Mouse (Mus musculus): ENCODE results near the gene Methig1. TPM values are rescaled to one million over a fixed set of nuclear protein-coding genes. Genes with fewer than 3 reads are reported as not detected.

The Methig1 gene
- polyA plus RNA-seq, 1 experiment = not detected

DNA sequence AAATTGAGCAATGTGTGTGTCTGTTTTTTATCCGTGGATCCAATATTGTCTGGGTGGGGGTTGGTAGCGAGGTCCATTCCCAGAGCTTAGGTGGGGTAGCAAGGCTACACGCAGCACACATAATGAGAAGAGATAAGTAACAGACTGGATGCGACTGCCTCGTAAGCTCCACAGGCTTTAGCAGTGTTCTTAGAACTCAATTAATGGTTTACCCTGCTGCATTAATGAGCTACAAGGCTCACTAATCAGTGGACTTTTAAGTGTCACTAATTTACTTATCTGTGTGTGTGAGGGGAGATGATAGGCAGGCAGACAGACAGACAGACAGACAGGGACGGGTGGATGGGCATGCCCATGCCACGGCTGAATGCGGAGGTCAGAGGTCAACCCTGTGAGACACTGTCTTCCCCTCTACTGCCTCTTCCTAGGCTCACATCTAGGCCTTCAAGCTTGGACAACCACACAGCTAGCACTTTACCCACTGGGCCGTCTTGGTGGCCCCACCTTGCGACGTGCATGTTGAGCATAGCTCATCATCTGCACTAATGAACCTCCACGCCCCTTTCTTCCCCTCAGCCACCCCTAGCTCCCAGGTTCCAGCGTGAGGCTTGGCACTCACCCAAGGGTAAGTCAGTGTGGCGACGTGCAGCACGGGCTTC lies 47.8 kb downstream of the Methig1 start:
- Histone ChIP-seq H3K27ac (ENCODE audit: insufficient read depth, low read length) (no peak overlapping the region), H3K4me3 (replicated peaks; ENCODE audit: insufficient read depth, low read depth, low read length) (no peak overlapping the region), H3K27me3 (ENCODE audit: control insufficient read depth, insufficient read depth, low read length) (no peaks in the 10 kb centered on the region), H3K4me1 (ENCODE audit: control insufficient read depth, insufficient read depth, low read length) (no peaks in the 10 kb centered on the region)
- 78% methylated on average over 16 of the region's 16 CpGs for WGBS
- DNase-seq = no peak
- TF ChIP-seq CTCF (IDR thresholded peaks at IDR 0.05; ENCODE audit: borderline replicate concordance, insufficient read depth, low read depth, low read length) (no peak), POLR2A (IDR thresholded peaks at IDR 0.05; ENCODE audit: borderline replicate concordance, insufficient read depth, low read length) (no peak)

DNA sequence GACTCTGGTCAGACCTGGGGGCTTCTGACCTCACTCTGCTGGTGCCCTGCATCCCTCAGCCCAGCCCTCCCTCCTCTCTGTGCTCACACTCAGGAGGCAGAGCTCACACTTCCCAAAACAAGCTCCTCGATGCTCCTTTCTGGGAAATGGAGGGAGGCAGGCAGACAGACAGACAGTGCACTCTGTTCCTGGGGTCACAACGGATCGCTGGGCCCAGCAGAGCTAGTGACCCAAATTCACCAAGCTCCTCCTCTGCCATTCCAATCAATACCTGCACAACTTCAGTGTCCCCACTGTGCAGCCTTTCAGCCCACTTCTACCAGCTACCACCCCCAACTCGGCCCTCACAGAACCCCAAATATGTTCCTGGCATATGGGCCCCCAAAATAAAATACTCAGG lies 48.9 kb downstream of the Methig1 start:
- Histone ChIP-seq H3K4me1 (ENCODE audit: control insufficient read depth, insufficient read depth, low read length) (no peaks in the 10 kb centered on the region), H3K27me3 (ENCODE audit: control insufficient read depth, insufficient read depth, low read length) (no peaks in the 10 kb centered on the region), H3K4me3 (replicated peaks; ENCODE audit: insufficient read depth, low read depth, low read length) (no peak overlapping the region), H3K27ac (ENCODE audit: insufficient read depth, low read length) (no peak overlapping the region)
- WGBS = 84% methylated on average over 4 of the region's 4 CpGs
- DNase-seq = no peak
- TF ChIP-seq POLR2A (IDR thresholded peaks at IDR 0.05; ENCODE audit: borderline replicate concordance, insufficient read depth, low read length) = no peak
- TF ChIP-seq CTCF (IDR thresholded peaks at IDR 0.05; ENCODE audit: borderline replicate concordance, insufficient read depth, low read depth, low read length) = no peak

GRCm38 (mm10) chr15:100402347-100402746 lies 49.4 kb downstream of the Methig1 start:
- Histone ChIP-seq H3K27me3 (ENCODE audit: control insufficient read depth, insufficient read depth, low read length) (no peaks in the 10 kb centered on the region), H3K4me3 (replicated peaks; ENCODE audit: insufficient read depth, low read depth, low read length) (no peak overlapping the region), H3K27ac (ENCODE audit: insufficient read depth, low read length) (no peak overlapping the region), H3K4me1 (ENCODE audit: control insufficient read depth, insufficient read depth, low read length) (no peaks in the 10 kb centered on the region)
- DNase-seq = no peak
- WGBS = 90% methylated on average over 14 of the region's 14 CpGs
- no peak for TF ChIP-seq POLR2A (IDR thresholded peaks at IDR 0.05; ENCODE audit: borderline replicate concordance, insufficient read depth, low read length)
- no peak for TF ChIP-seq CTCF (IDR thresholded peaks at IDR 0.05; ENCODE audit: borderline replicate concordance, insufficient read depth, low read depth, low read length)

GRCm38 (mm10) chr15:100402798-100403197 lies 49.8 kb downstream of the Methig1 start:
- 61% methylated on average over 4 of the region's 4 CpGs for WGBS

DNA sequence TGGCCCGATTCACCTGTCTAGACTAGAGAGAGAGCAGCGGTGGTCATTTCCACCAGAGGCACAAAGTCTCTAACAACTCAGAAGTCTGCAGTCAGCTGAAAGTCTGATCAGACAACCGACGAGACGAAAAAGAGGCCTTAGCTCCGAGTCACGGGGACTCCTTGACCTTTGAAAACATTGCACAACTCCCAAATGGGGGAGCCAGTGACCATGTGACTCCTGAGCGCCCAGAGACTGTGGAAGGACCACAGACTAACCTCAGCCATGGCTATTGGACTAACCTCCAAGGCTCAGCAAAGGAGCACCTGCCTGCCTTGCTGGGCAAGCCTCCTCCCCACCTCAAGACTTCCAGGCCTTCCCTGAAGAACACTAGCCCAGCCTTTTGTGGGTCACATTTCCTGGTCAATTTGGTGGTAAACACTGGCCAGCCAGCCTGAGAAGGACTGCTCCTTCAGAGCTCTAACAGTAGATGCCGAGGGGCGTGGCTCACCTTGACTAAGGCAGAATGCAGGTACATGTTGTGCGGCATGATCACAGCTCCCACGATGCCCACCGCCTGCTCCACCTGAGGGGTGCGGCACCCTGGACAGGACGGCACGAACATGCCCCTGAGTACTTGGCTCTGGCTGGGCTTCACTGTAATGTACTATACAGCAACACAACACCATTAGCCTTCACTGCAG lies 50.5 kb downstream of the Methig1 start:
- Histone ChIP-seq H3K27me3 (ENCODE audit: control insufficient read depth, insufficient read depth, low read length) (no peaks in the 10 kb centered on the region), H3K4me3 (replicated peaks; ENCODE audit: insufficient read depth, low read depth, low read length) (no peak overlapping the region), H3K4me1 (ENCODE audit: control insufficient read depth, insufficient read depth, low read length) (no peaks in the 10 kb centered on the region), H3K27ac (ENCODE audit: insufficient read depth, low read length) (no peak overlapping the region)
- DNase-seq = no peak
- 93% methylated on average over 16 of the region's 16 CpGs for WGBS
- TF ChIP-seq CTCF (IDR thresholded peaks at IDR 0.05; ENCODE audit: borderline replicate concordance, insufficient read depth, low read depth, low read length) = no peak
- TF ChIP-seq POLR2A (IDR thresholded peaks at IDR 0.05; ENCODE audit: borderline replicate concordance, insufficient read depth, low read length) = no peak

More at GRCm38 (mm10) chr15:100402798-100403197, 49.8 kb downstream of the Methig1 start:
- Histone ChIP-seq H3K27ac (ENCODE audit: insufficient read depth, low read length) (no peak overlapping the region), H3K4me1 (ENCODE audit: control insufficient read depth, insufficient read depth, low read length) (no peaks in the 10 kb centered on the region), H3K27me3 (ENCODE audit: control insufficient read depth, insufficient read depth, low read length) (no peaks in the 10 kb centered on the region), H3K4me3 (replicated peaks; ENCODE audit: insufficient read depth, low read depth, low read length) (no peak overlapping the region)
- TF ChIP-seq POLR2A (IDR thresholded peaks at IDR 0.05; ENCODE audit: borderline replicate concordance, insufficient read depth, low read length) (no peak), CTCF (IDR thresholded peaks at IDR 0.05; ENCODE audit: borderline replicate concordance, insufficient read depth, low read depth, low read length) (no peak)
- DNase-seq = no peak

DNA sequence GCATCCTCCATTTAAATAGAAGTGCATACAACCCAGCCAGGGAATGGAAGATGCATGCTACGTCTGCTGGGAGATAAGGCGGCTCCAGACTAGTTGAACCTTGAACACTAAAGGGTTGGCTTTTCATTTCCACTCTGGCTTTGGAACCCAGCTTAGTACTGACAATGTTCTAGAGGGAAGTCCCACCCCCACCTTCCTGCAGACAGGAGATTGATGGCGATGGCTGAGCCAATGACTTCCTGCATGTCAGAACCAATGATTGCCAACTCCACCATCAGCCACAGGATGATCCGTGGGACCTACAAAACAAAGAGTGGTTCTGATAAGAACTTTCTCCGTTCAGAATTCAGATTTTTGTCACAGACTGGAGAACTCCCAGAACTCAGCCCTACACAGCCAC lies 53.1 kb downstream of the Methig1 start:
- H3K4me3 ChIP-seq (replicated peaks; ENCODE audit: insufficient read depth, low read depth, low read length) = no peak overlapping the region
- 87% methylated on average over 5 of the region's 5 CpGs for WGBS
- DNase-seq = no peak
- no peaks in the 10 kb centered on the region for H3K27me3 ChIP-seq (ENCODE audit: control insufficient read depth, insufficient read depth, low read length)
- H3K4me1 ChIP-seq (ENCODE audit: control insufficient read depth, insufficient read depth, low read length) = no peaks in the 10 kb centered on the region
- H3K27ac ChIP-seq (ENCODE audit: insufficient read depth, low read length) = no peak overlapping the region
- no peak for TF ChIP-seq CTCF (IDR thresholded peaks at IDR 0.05; ENCODE audit: borderline replicate concordance, insufficient read depth, low read depth, low read length)
- no peak for TF ChIP-seq POLR2A (IDR thresholded peaks at IDR 0.05; ENCODE audit: borderline replicate concordance, insufficient read depth, low read length)

DNA sequence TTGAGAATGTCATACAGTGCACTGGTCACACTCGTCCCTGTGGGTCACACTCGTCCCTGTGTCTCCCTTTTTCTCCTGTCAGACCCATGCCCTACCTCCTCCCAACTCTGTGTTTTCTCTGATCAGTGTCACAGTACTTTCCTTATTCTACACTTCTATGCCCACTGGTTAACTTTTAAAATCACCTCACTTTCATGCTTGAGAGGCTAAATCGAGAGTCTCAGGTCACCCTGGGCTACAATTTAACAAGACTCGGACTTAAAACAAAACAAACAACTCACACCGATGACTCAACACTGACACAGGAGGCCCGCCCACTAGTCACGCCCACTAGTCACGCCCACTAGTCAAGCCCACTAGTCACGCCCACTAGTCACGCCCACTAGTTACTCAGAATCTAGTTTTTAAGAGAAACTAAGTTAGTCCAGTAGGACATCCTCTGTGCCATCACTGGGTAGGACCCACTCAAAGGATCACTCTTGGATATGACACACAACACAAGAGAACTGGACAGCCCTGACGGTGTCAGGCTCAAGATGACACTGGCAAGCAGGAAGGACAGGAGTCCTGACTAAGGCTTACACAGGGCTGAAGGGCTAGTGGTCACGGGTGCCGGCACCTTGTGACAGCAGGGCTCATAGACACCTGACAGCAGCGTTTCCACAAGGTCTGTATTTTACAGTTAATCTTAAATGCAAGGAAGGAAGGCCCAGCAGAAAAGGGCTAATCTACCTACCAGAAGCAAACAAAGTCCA lies 58.1 kb downstream of the Methig1 start:
- no peak overlapping the region for H3K4me3 ChIP-seq (replicated peaks; ENCODE audit: insufficient read depth, low read depth, low read length)
- no peak for DNase-seq
- H3K27ac ChIP-seq (ENCODE audit: insufficient read depth, low read length) = no peak overlapping the region
- peaks cover 8% of the 10 kb centered on the region for H3K4me1 ChIP-seq (ENCODE audit: control insufficient read depth, insufficient read depth, low read length)
- no peaks in the 10 kb centered on the region for H3K27me3 ChIP-seq (ENCODE audit: control insufficient read depth, insufficient read depth, low read length)
- TF ChIP-seq POLR2A (IDR thresholded peaks at IDR 0.05; ENCODE audit: borderline replicate concordance, insufficient read depth, low read length) (no peak), CTCF (IDR thresholded peaks at IDR 0.05; ENCODE audit: borderline replicate concordance, insufficient read depth, low read depth, low read length) (no peak)
- WGBS = 72% methylated on average over 14 of the region's 14 CpGs

Measured in cerebellum, adult 2 months (tissue).